In the genomic region with DNA sequence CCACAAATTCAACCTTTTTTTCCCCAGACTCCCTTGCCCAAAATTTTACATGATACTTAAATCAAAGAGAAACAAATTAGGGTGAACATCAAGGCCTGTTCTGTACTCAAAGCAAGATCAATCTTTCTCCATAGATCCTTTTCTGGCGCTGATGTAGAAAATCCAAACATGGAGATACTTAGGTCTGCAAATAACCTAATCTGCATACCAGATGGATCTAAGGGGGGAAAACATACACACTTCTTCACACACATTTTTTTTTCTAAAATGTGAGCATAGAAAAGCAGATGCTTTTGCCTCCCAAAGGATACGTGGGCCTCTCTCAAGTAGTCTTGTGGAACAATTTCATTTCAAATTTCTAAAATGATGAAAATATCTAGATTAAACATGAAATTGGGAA, we compare ENCODE assay signal across 19 mouse cellular contexts.
"Had no signal": no experiment of that assay in that cellular context is flagged by ENCODE, and none has a peak within 500 bp of the region (broad histone marks: within the 10 kb centered on the region; RNA-seq: fewer than 3 reads in every experiment).

No protein-coding gene starts in this region.

- DNase-seq: liver, postnatal 0 days; lung, adult 2 months; lung, postnatal 10 days; lung, postnatal 4 days; midbrain, embryonic 14.5 days; retina, postnatal 1 day; right cerebral cortex, postnatal 25 days; right cerebral cortex, postnatal 4 days; spleen, adult 18-20 months; thymus, adult 2 months; thymus, postnatal 25 days; thymus, postnatal 4 days had no signal

- H3K27me3 ChIP-seq: lung, embryonic 15.5 days; midbrain, embryonic 12.5 days; neural tube, embryonic 13.5 days; neural tube, embryonic 15.5 days had no signal

- H3K4me3 ChIP-seq: lung, embryonic 15.5 days; midbrain, embryonic 10.5 days; midbrain, embryonic 12.5 days; myocyte; neural tube, embryonic 13.5 days; neural tube, embryonic 15.5 days had no signal

- H3K27ac ChIP-seq: lung, embryonic 15.5 days; midbrain, embryonic 10.5 days; midbrain, embryonic 12.5 days; neural tube, embryonic 13.5 days; neural tube, embryonic 15.5 days had no signal

- H3K4me1 ChIP-seq: lung, embryonic 15.5 days; midbrain, embryonic 10.5 days; midbrain, embryonic 12.5 days; neural tube, embryonic 13.5 days; neural tube, embryonic 15.5 days had no signal

- H3K4me2 ChIP-seq: lung, embryonic 15.5 days; midbrain, embryonic 12.5 days; neural tube, embryonic 13.5 days; neural tube, embryonic 15.5 days had no signal

- H3K36me3 ChIP-seq: lung, embryonic 15.5 days; midbrain, embryonic 10.5 days; midbrain, embryonic 12.5 days; neural tube, embryonic 13.5 days; neural tube, embryonic 15.5 days had no signal

- H3K9ac ChIP-seq: liver, postnatal 0 days; lung, embryonic 15.5 days; midbrain, embryonic 12.5 days; neural tube, embryonic 13.5 days; neural tube, embryonic 15.5 days had no signal

- ATAC-seq: liver, postnatal 0 days; midbrain, embryonic 16.5 days had no signal

- H3K9me3 ChIP-seq: lung, embryonic 15.5 days; midbrain, embryonic 10.5 days; midbrain, embryonic 12.5 days; neural tube, embryonic 13.5 days; neural tube, embryonic 15.5 days had no signal
